Comparison of ENCODE assay signal across 9 mouse cellular contexts in the genomic region with DNA sequence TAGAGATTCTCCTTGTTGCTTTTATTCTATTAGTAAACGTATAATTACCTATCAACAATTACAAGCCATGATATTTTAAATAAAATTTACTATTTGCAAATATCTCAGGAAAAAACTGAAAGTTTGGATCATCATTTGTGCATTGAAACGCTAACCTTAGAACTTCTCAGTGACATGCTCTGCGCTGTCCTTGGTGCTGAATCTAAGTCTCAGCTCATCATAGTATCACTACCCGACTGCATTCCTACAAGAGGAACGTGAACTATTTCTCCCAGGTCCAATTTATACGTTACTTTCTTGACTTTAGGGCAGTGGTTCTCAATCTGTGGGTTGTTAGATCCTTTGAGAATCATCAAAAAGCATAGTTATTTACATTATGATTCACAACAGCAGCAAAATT. TPM values are rescaled to one million over a fixed set of nuclear protein-coding genes. Genes with fewer than 3 reads are reported as not detected.
A peak's percentile ranks its signal among the peaks of the same experiment; 100 is the strongest.
DNase-seq lines count a peak whose midpoint lies in the region; ATAC-seq lines count a peak whose summit lies in the region.
"Had no signal": no experiment of that assay in that cellular context is flagged by ENCODE, and none has a peak within 500 bp of the region (broad histone marks: within the 10 kb centered on the region; RNA-seq: fewer than 3 reads in every experiment).

No protein-coding gene starts in this region.

- no peaks in the 10 kb centered on the region for H3K27me3 ChIP-seq in forebrain, embryonic 10.5 days (ENCODE audit: poor library complexity, severe bottlenecking)
- no peaks in the 10 kb centered on the region for H3K27me3 ChIP-seq in forebrain, embryonic 13.5 days
- no peaks in the 10 kb centered on the region for H3K27me3 ChIP-seq in midbrain, embryonic 14.5 days (ENCODE audit: control insufficient read depth, insufficient read depth, low read length)
- no peaks in the 10 kb centered on the region for H3K27me3 ChIP-seq in midbrain, embryonic 13.5 days
- no peaks in the 10 kb centered on the region for H3K27me3 ChIP-seq in forebrain, embryonic 12.5 days
- H3K27me3 ChIP-seq: neural tube, embryonic 13.5 days had no signal

- no peaks in the 10 kb centered on the region for H3K36me3 ChIP-seq in forebrain, embryonic 10.5 days (replicated peaks)
- H3K36me3 ChIP-seq in forebrain, embryonic 13.5 days (ENCODE audit: poor library complexity, severe bottlenecking), result no peaks in the 10 kb centered on the region
- no peaks in the 10 kb centered on the region for H3K36me3 ChIP-seq in midbrain, embryonic 14.5 days (ENCODE audit: control insufficient read depth, insufficient read depth, low read length)
- H3K36me3 ChIP-seq in midbrain, embryonic 13.5 days, result no peaks in the 10 kb centered on the region
- H3K36me3 ChIP-seq in forebrain, embryonic 12.5 days (replicated peaks), result no peaks in the 10 kb centered on the region
- H3K36me3 ChIP-seq: neural tube, embryonic 13.5 days had no signal

- no peaks in the 10 kb centered on the region for H3K4me1 ChIP-seq in forebrain, embryonic 10.5 days
- H3K4me1 ChIP-seq in forebrain, embryonic 13.5 days, result no peaks in the 10 kb centered on the region
- H3K4me1 ChIP-seq in midbrain, embryonic 14.5 days (ENCODE audit: control insufficient read depth, insufficient read depth, low read length), result no peaks in the 10 kb centered on the region
- H3K4me1 ChIP-seq in midbrain, embryonic 13.5 days (replicated peaks), result no peaks in the 10 kb centered on the region
- H3K4me1 ChIP-seq in forebrain, embryonic 12.5 days, result no peaks in the 10 kb centered on the region
- H3K4me1 ChIP-seq: neural tube, embryonic 13.5 days had no signal

- H3K27ac ChIP-seq in forebrain, embryonic 10.5 days, result no peak overlapping the region
- H3K27ac ChIP-seq in forebrain, embryonic 13.5 days, result no peak overlapping the region
- H3K27ac ChIP-seq in midbrain, embryonic 14.5 days (replicated peaks; ENCODE audit: low read depth, low read length), result no peak overlapping the region
- H3K27ac ChIP-seq in midbrain, embryonic 13.5 days, result no peak overlapping the region
- no peak overlapping the region for H3K27ac ChIP-seq in forebrain, embryonic 12.5 days
- H3K27ac ChIP-seq: neural tube, embryonic 13.5 days had no signal

- intact Hi-C loops in left cerebral cortex, postnatal 10 days (cut with DNase I), result no loop called here

- no peak overlapping the region for H3K4me2 ChIP-seq in forebrain, embryonic 13.5 days
- H3K4me2 ChIP-seq in midbrain, embryonic 14.5 days (ENCODE audit: low read length), result no peak overlapping the region
- no peak overlapping the region for H3K4me2 ChIP-seq in midbrain, embryonic 13.5 days (replicated peaks)
- H3K4me2 ChIP-seq in forebrain, embryonic 12.5 days, result no peak overlapping the region
- H3K4me2 ChIP-seq: neural tube, embryonic 13.5 days had no signal

- peak; percentile 55 for DNase-seq in forebrain, embryonic 10.5 days (ENCODE audit: extremely low spot score, low spot score)
- DNase-seq in midbrain, embryonic 14.5 days, result peak; percentile 66
- peak; percentile 59 for DNase-seq in induced T-regulatory cell, adult 2 months (ENCODE audit: low read depth)
- DNase-seq in thymus, postnatal 25 days, result peak; percentile 17
- DNase-seq in left cerebral cortex, postnatal 10 days (ENCODE audit: extremely low spot score in 1 of 2, low spot score in 2 of 2), result no peak

- ATAC-seq in forebrain, embryonic 13.5 days, result no peak
- ATAC-seq in midbrain, embryonic 14.5 days (ENCODE audit: low FRiP score, low TSS enrichment), result no peak
- ATAC-seq in midbrain, embryonic 13.5 days, result no peak
- no peak for ATAC-seq in forebrain, embryonic 12.5 days (ENCODE audit: low FRiP score)

- H3K9me3 ChIP-seq in forebrain, embryonic 10.5 days, result no peaks in the 10 kb centered on the region
- H3K9me3 ChIP-seq in forebrain, embryonic 13.5 days (replicated peaks), result no peaks in the 10 kb centered on the region
- H3K9me3 ChIP-seq in midbrain, embryonic 14.5 days (ENCODE audit: control insufficient read depth, low read length), result no peaks in the 10 kb centered on the region
- no peaks in the 10 kb centered on the region for H3K9me3 ChIP-seq in midbrain, embryonic 13.5 days
- no peaks in the 10 kb centered on the region for H3K9me3 ChIP-seq in forebrain, embryonic 12.5 days
- H3K9me3 ChIP-seq: neural tube, embryonic 13.5 days had no signal

- no peak overlapping the region for H3K4me3 ChIP-seq in forebrain, embryonic 10.5 days
- no peak overlapping the region for H3K4me3 ChIP-seq in forebrain, embryonic 13.5 days
- H3K4me3 ChIP-seq in midbrain, embryonic 14.5 days (replicated peaks; ENCODE audit: low read depth, low read length), result no peak overlapping the region
- no peak overlapping the region for H3K4me3 ChIP-seq in midbrain, embryonic 13.5 days (replicated peaks)
- no peak overlapping the region for H3K4me3 ChIP-seq in forebrain, embryonic 12.5 days (replicated peaks)
- H3K4me3 ChIP-seq: neural tube, embryonic 13.5 days had no signal

- no peak overlapping the region for H3K9ac ChIP-seq in forebrain, embryonic 13.5 days
- H3K9ac ChIP-seq in midbrain, embryonic 14.5 days (replicated peaks; ENCODE audit: low read length), result no peak overlapping the region
- no peak overlapping the region for H3K9ac ChIP-seq in midbrain, embryonic 13.5 days (replicated peaks)
- no peak overlapping the region for H3K9ac ChIP-seq in forebrain, embryonic 12.5 days
- H3K9ac ChIP-seq: neural tube, embryonic 13.5 days had no signal

- 11% methylated on average over 6 of the region's 6 CpGs for WGBS in forebrain, embryonic 10.5 days
- WGBS in forebrain, embryonic 13.5 days, result 9% methylated on average over 6 of the region's 6 CpGs
- WGBS in midbrain, embryonic 14.5 days, result 14% methylated on average over 6 of the region's 6 CpGs
- WGBS in midbrain, embryonic 13.5 days, result 11% methylated on average over 6 of the region's 6 CpGs
- 10% methylated on average over 6 of the region's 6 CpGs for WGBS in forebrain, embryonic 12.5 days

RNA-seq across cellular contexts. Expression of a gene that starts 58.4 kb away (rescaled TPM):
- polyA plus RNA-seq in forebrain, embryonic 10.5 days (2016; fragmentation: Nextera tagmentation; extraction: Ambion mirVana), result 1.5 and 1.6 TPM in 2 replicates
- 0.12 and 0.14 TPM in 2 replicates for polyA plus RNA-seq in forebrain, embryonic 13.5 days (2015; fragmentation: Nextera tagmentation; extraction: Ambion mirVana)
- 0.20 and 0.26 TPM in 2 replicates for polyA plus RNA-seq in midbrain, embryonic 14.5 days (2014; fragmentation: Nextera tagmentation; extraction: Ambion mirVana)
- polyA plus RNA-seq in midbrain, embryonic 13.5 days (2015; fragmentation: Nextera tagmentation; extraction: Ambion mirVana), result 0.19 and 0.39 TPM in 2 replicates
- total RNA-seq in left cerebral cortex, postnatal 10 days (2021), result under 1 TPM in 1 of 2 experiments, not detected in 1; 0.32 TPM
- polyA plus RNA-seq in forebrain, embryonic 12.5 days (2016; fragmentation: Nextera tagmentation; extraction: Ambion mirVana), result 0.23 and 0.72 TPM in 2 replicates

Comparison
In these comparisons a context has a peak if more than half of its experiments do, and no peak if none do; other contexts are left out.
1. DNase-seq: peak in forebrain, embryonic 10.5 days (single experiment), midbrain, embryonic 14.5 days (single experiment), induced T-regulatory cell, adult 2 months (single experiment) and thymus, postnatal 25 days (single experiment); none in left cerebral cortex, postnatal 10 days (0 of 2).